Mouse (Mus musculus): ENCODE measurements around the gene Ddx3x. TPM values are rescaled to one million over a fixed set of nuclear protein-coding genes. Genes with fewer than 3 reads are reported as not detected.
"Not testable (repeated sequence)": the region's sequence is repeated elsewhere in the genome, so short reads cannot be mapped to it uniquely, and the experiment has no call there.

Gene Ddx3x
- total RNA-seq (2014; fragmentation: Nextera tagmentation), result 355 and 402 TPM in 2 replicates
- total RNA-seq (2017), result 382 and 436 TPM in 2 replicates
- polyA plus RNA-seq (2012), result 15.5 and 23.3 TPM in 2 replicates

DNA sequence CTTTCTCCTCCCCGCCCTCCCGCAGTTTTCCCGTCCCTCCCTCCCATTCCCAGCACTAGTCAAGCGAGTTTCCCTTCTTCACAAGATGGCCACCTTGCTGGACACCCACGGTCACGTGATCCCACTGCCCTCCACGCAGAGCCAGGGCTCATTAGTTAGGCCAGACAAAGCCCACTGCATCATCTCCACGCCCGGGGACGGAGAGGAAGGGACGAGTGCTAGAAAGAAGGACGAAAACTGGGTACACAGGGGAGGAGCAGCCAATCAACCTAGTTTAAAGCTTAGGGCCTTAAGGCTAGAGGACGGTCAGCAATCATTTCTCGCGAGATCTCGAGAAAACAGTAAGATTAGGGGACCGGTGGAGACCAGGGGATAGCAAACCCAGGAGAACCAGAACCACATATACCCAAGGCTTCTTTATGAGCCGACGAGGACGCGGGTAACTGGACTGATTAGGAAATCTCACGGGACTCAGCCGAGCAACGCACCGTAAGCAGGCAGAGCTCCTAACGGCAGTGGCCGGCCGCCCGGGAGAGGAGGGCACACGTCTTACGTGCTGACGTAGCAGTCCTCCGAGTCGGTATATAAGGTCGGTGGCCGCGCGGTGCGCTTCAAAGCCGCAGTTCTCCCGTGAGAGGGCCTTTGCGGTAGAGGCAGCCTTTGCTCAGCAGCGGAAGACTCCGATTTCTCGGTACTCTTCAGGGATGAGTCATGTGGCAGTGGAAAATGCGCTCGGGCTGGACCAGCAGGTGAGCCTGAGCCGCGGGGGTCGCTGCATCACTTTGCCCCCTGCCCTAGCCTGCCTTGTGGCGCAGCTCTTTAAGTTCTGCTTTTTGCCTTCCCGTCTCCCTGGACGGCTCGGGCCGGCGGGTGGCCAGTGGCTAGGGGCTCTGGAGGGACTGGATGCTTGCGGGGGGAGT, at the start of gene Ddx3x:
Ddx3x (plus strand) TSS at position 562 of the 920 bp plus-strand sequence.
- no peaks in the 10 kb centered on the region for H3K27me3 ChIP-seq (ENCODE audit: insufficient read depth, low read length)
- H3K4me1 ChIP-seq (ENCODE audit: insufficient read depth, low read depth, low read length), result peaks cover 3% of the 10 kb centered on the region; the same call in 1 of the 2 replicates
- peak within 1 kb of the TSS; percentile 81 for H3K4me3 ChIP-seq (ENCODE audit: low read depth, low read length)
- peak; percentile 56 for DNase-seq (ENCODE audit: low spot score)
- H3K9me3 ChIP-seq (replicated peaks), result no peaks in the 10 kb centered on the region
- TF ChIP-seq TAL1 (conservative IDR thresholded peaks at IDR 0.05; ENCODE audit: low read depth, low read length) (no peak), POLR2AphosphoS5 (IDR thresholded peaks at IDR 0.05; ENCODE audit: insufficient replicate concordance, low read depth, low read length) (peak; percentile 97), CTCF (IDR thresholded peaks at IDR 0.05; ENCODE audit: low read depth, low read length) (no peak), GATA1 (IDR thresholded peaks at IDR 0.05; ENCODE audit: borderline replicate concordance, low read length) (no peak), GATA2 (IDR thresholded peaks at IDR 0.05; ENCODE audit: borderline replicate concordance, low read depth, low read length) (no peak)
- H3K36me3 ChIP-seq (replicated peaks), result peaks cover 10% of the 10 kb centered on the region
- peak; percentile 72 for ATAC-seq (ENCODE audit: extremely low read depth, insufficient number of reproducible peaks, low FRiP score, poor library complexity, severe bottlenecking)

DNA sequence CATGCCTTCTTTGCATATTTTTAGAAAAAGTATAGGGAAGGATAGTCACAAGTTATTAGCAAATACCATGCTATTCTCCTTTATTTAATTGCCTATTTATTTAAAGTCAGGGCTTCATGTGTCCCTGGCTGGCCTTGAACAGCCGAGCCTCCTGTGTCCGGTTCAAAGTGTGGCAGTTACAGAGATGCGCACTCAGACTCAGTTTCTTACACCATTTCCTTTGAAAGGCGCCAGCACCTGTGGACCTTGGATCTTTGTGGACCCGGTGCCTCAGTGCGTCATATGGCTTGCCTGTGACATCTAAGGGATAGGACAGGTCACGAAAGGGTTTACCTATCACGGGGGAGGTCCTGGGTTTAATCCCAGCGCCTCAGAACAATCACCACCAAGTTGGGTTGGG, 49.5 kb upstream of the Ddx3x start:
- Histone ChIP-seq H3K9me3 (replicated peaks) (no peaks in the 10 kb centered on the region), H3K4me1 (ENCODE audit: insufficient read depth, low read depth, low read length) (peaks cover 12% of the 10 kb centered on the region), H3K36me3 (replicated peaks) (no peaks in the 10 kb centered on the region), H3K27me3 (ENCODE audit: insufficient read depth, low read length) (no peaks in the 10 kb centered on the region), H3K4me3 (ENCODE audit: low read depth, low read length) (no peak overlapping the region)
- DNase-seq (ENCODE audit: low spot score) (no peak), ATAC-seq (ENCODE audit: extremely low read depth, insufficient number of reproducible peaks, low FRiP score, poor library complexity, severe bottlenecking) (no peak)
- TF ChIP-seq CTCF (IDR thresholded peaks at IDR 0.05; ENCODE audit: low read depth, low read length), result no peak

DNA sequence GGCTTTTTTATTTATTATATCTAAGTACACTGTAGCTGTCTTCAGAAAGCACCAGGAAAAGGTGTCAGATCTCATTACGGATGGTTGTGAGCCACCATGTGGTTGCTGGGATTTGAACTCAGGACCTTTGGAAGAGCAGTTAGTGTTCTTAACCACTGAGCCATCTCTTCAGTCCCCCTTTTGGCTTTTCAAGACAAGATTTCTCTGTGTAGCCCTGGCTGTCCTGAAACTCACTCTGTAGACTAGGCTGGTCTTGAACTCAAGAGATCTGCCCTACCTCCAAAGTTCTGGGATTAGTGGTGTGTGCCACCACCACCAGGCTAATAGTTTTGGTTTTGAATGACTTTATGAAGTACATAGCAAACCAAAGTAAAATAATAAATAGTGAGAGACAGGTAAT, 47.9 kb upstream of the Ddx3x start:
- peaks cover 12% of the 10 kb centered on the region for H3K4me1 ChIP-seq (ENCODE audit: insufficient read depth, low read depth, low read length)
- H3K36me3 ChIP-seq (replicated peaks); H3K4me3 ChIP-seq (ENCODE audit: low read depth, low read length); H3K9me3 ChIP-seq (replicated peaks); DNase-seq (ENCODE audit: low spot score); ATAC-seq (ENCODE audit: extremely low read depth, insufficient number of reproducible peaks, low FRiP score, poor library complexity, severe bottlenecking); H3K27me3 ChIP-seq (ENCODE audit: insufficient read depth, low read length): not testable (repeated sequence)

- no peak for DNase-seq (ENCODE audit: low spot score)
- ATAC-seq (ENCODE audit: extremely low read depth, insufficient number of reproducible peaks, low FRiP score, poor library complexity, severe bottlenecking), result no peak
- peaks cover 12% of the 10 kb centered on the region for H3K4me1 ChIP-seq (ENCODE audit: insufficient read depth, low read depth, low read length)
- no peak overlapping the region for H3K4me3 ChIP-seq (ENCODE audit: low read depth, low read length)
- no peaks in the 10 kb centered on the region for H3K36me3 ChIP-seq (replicated peaks)
- no peaks in the 10 kb centered on the region for H3K27me3 ChIP-seq (ENCODE audit: insufficient read depth, low read length)
- H3K9me3 ChIP-seq (replicated peaks), result no peaks in the 10 kb centered on the region
- no peak for TF ChIP-seq GATA2 (IDR thresholded peaks at IDR 0.05; ENCODE audit: borderline replicate concordance, low read depth, low read length)
- TF ChIP-seq POLR2AphosphoS5 (IDR thresholded peaks at IDR 0.05; ENCODE audit: insufficient replicate concordance, low read depth, low read length), result no peak
- TF ChIP-seq GATA1 (IDR thresholded peaks at IDR 0.05; ENCODE audit: borderline replicate concordance, low read length), result no peak
- TF ChIP-seq TAL1 (conservative IDR thresholded peaks at IDR 0.05; ENCODE audit: low read depth, low read length), result no peak
- no peak for TF ChIP-seq CTCF (IDR thresholded peaks at IDR 0.05; ENCODE audit: low read depth, low read length)
Observed at GRCm38 (mm10) chrX:13233631-13234030, 47.1 kb upstream of the Ddx3x start.

GRCm38 (mm10) chrX:13234709-13235108, 46.1 kb upstream of the Ddx3x start:
- no peak for TF ChIP-seq POLR2AphosphoS5 (IDR thresholded peaks at IDR 0.05; ENCODE audit: insufficient replicate concordance, low read depth, low read length)
- TF ChIP-seq GATA2 (IDR thresholded peaks at IDR 0.05; ENCODE audit: borderline replicate concordance, low read depth, low read length), result no peak
- TF ChIP-seq CTCF (IDR thresholded peaks at IDR 0.05; ENCODE audit: low read depth, low read length), result no peak
- no peak for TF ChIP-seq TAL1 (conservative IDR thresholded peaks at IDR 0.05; ENCODE audit: low read depth, low read length)
- TF ChIP-seq GATA1 (IDR thresholded peaks at IDR 0.05; ENCODE audit: borderline replicate concordance, low read length), result no peak
- Histone ChIP-seq H3K36me3 (replicated peaks) (no peaks in the 10 kb centered on the region), H3K4me3 (ENCODE audit: low read depth, low read length) (no peak overlapping the region), H3K9me3 (replicated peaks) (no peaks in the 10 kb centered on the region), H3K4me1 (ENCODE audit: insufficient read depth, low read depth, low read length) (peaks cover 8% of the 10 kb centered on the region), H3K27me3 (ENCODE audit: insufficient read depth, low read length) (no peaks in the 10 kb centered on the region)
- no peak for DNase-seq (ENCODE audit: low spot score)
- ATAC-seq (ENCODE audit: extremely low read depth, insufficient number of reproducible peaks, low FRiP score, poor library complexity, severe bottlenecking), result no peak

GRCm38 (mm10) chrX:13236100-13236568, 44.6 kb upstream of the Ddx3x start:
- no peaks in the 10 kb centered on the region for H3K27me3 ChIP-seq (ENCODE audit: insufficient read depth, low read length)
- H3K9me3 ChIP-seq (replicated peaks), result no peaks in the 10 kb centered on the region
- no peak for ATAC-seq (ENCODE audit: extremely low read depth, insufficient number of reproducible peaks, low FRiP score, poor library complexity, severe bottlenecking)
- TF ChIP-seq CTCF (IDR thresholded peaks at IDR 0.05; ENCODE audit: low read depth, low read length) (no peak), GATA1 (IDR thresholded peaks at IDR 0.05; ENCODE audit: borderline replicate concordance, low read length) (no peak), TAL1 (conservative IDR thresholded peaks at IDR 0.05; ENCODE audit: low read depth, low read length) (no peak), GATA2 (IDR thresholded peaks at IDR 0.05; ENCODE audit: borderline replicate concordance, low read depth, low read length) (no peak)
- H3K36me3 ChIP-seq (replicated peaks), result no peaks in the 10 kb centered on the region
- no peak for DNase-seq (ENCODE audit: low spot score)
- peaks cover 5% of the 10 kb centered on the region for H3K4me1 ChIP-seq (ENCODE audit: insufficient read depth, low read depth, low read length)
- H3K4me3 ChIP-seq (ENCODE audit: low read depth, low read length), result no peak overlapping the region
